Mouse (Mus musculus): Measurements from ENCODE around the gene 2300009A05Rik. TPM values are rescaled to one million over a fixed set of nuclear protein-coding genes. Genes with fewer than 3 reads are reported as not detected.

Gene 2300009A05Rik
- total RNA-seq (2023), result 1 to 10 TPM; 6.9 to 7.9 TPM

DNA sequence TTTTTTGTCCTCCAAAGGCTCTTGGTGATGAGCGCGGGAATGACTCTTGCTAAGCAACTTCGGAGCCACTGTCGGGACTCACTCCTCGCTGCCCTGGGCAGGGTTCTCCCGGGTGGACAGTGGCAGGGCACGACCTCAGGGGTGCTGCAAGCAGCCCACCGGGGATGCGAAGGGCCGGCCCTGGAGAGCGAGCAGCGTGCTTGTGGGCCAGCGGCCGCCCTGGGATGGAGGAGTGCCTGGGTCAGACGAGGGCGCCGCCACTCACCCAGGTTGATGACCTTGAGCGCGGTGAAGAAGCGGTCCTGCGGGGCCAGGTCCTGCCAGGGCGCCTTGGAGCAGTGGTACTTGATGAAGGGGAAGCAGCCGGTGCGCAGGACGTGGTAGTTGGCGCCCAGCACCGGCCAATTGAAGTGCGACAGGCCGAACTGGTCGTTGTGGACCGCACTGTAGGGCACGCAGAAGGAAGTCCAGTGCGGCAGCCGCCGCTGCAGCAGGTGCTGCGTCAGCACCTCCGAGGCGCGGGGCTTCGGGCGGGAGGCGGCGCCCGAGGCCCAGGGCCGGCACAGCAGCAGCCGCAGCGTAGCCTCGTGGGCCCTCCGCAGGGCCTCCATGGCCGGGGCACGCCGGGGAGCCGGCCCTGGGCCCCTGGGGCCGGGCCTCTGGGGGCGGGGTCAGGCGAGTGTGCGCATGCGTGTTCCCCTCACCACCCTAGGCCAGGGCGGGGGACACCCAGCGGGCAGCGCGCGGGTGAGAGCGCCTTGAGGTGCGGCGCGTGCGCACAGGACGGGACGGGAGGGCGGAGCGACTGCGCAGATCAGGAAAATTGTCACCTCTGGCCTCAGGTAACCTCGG, at the start of gene 2300009A05Rik:
Gene 2300009A05Rik (minus strand): TSS at position 636 of the 852 bp plus-strand sequence.

GRCm38 (mm10) chr9:63377270-63378142, 21.5 kb downstream of the 2300009A05Rik start, which contains the start of gene Map2k5:
TSS of gene Map2k5 (minus strand) at chr9:63377902.

Other genes with a start within 250 kb of the 2300009A05Rik start
- 10 to 100 TPM; 19.7 to 20.0 TPM for gene Map2k5, start 21.3 kb downstream of the 2300009A05Rik start, total RNA-seq (2023)
- gene Iqch, start 203.2 kb upstream of the 2300009A05Rik start, total RNA-seq (2023), result not detected
- gene Aagab, start 203.4 kb upstream of the 2300009A05Rik start, total RNA-seq (2023), result 10 to 100 TPM; 26.5 to 29.4 TPM

Measured in neutrophil, adult 59 days (primary cell).